Mouse (Mus musculus) CH12.LX (cell line): ENCODE results near the gene Gm1043. TPM values are rescaled to one million over a fixed set of nuclear protein-coding genes. Genes with fewer than 3 reads are reported as not detected.

Experiments used
- DNase-seq: peaks from one replicate; pipeline ENCODE4 v3.0.0-alpha.2; 2013; ENCODE audit errors: extremely low read depth
- H3K27ac ChIP-seq: 2 replicates; pipeline ENCODE4 v1.5.1; 2012; ENCODE audit warnings: low read depth, mild to moderate bottlenecking, control low read depth, moderate library complexity; ENCODE audit not compliant: insufficient read depth
- H3K27me3 ChIP-seq: replicated peaks from 2 replicates; pipeline ENCODE3; 2012; ENCODE audit warnings: inconsistent platforms
- H3K36me3 ChIP-seq, 2 experiments: replicated peaks in 1 of 2; 2 replicates each; pipeline versions ENCODE3 to v1.6.1; 2012; ENCODE audit warnings: inconsistent platforms in 1 of 2, low read length in 1 of 2, mild to moderate bottlenecking in 1 of 2, mixed read lengths in 1 of 2, moderate library complexity in 1 of 2; ENCODE audit not compliant: control insufficient read depth in 1 of 2, insufficient read depth in 1 of 2
- H3K4me1 ChIP-seq, 2 experiments: 2 replicates each; pipeline ENCODE4 v1.6.1; 2012; ENCODE audit warnings: inconsistent platforms in 1 of 2, moderate library complexity in 1 of 2; ENCODE audit not compliant: insufficient read depth in 2 of 2, control insufficient read depth in 1 of 2
- H3K4me2 ChIP-seq: 2 replicates; pipeline ENCODE4 v1.6.1; 2012; ENCODE audit warnings: low read depth, mild to moderate bottlenecking, control low read depth; ENCODE audit not compliant: poor library complexity, insufficient read depth, severe bottlenecking
- H3K4me3 ChIP-seq, 3 experiments: fragments of 150-350 bp in 1 of 3; sonication (generic) in 1 of 3; replicated peaks in 1 of 3; 2 replicates each; pipeline versions ENCODE3 to v1.5.1; 2011 to 2012; ENCODE audit warnings: low read depth in 2 of 3, low read length in 2 of 3, mild to moderate bottlenecking in 2 of 3, moderate library complexity in 2 of 3, control low read depth in 1 of 3, improper control_type of control experiment in 1 of 3, inconsistent platforms in 1 of 3, mixed read lengths in 1 of 3; ENCODE audit not compliant: poor library complexity in 1 of 3
- H3K79me2 ChIP-seq: replicated peaks from 2 replicates; pipeline ENCODE4 v1.6.1; 2012; ENCODE audit warnings: mild to moderate bottlenecking, moderate library complexity; ENCODE audit not compliant: control insufficient read depth, poor library complexity, insufficient read depth, severe bottlenecking; ENCODE audit errors: extremely low read depth
- H3K9ac ChIP-seq: 2 replicates; pipeline ENCODE4 v1.6.1; 2012; ENCODE audit warnings: low read depth, mild to moderate bottlenecking, control low read depth, moderate library complexity; ENCODE audit not compliant: insufficient read depth
- H3K9me3 ChIP-seq: replicated peaks from 2 replicates; pipeline ENCODE3; 2012; ENCODE audit warnings: low read length, inconsistent platforms, mixed read lengths
- BHLHE40 ChIP-seq: IDR thresholded peaks from 2 replicates; pipeline ENCODE4 v1.6.1; 2011; ENCODE audit warnings: mild to moderate bottlenecking, low read depth, low read length, improper control_type of control experiment
- CHD2 ChIP-seq: IDR thresholded peaks from 2 replicates; pipeline ENCODE4 v1.6.1; 2011; ENCODE audit warnings: low read length, improper control_type of control experiment
- CTCF ChIP-seq, 2 experiments: IDR thresholded peaks in 1 of 2; conservative IDR thresholded peaks in 1 of 2; 2 replicates each; pipeline ENCODE4 v1.5.1; 2011 to 2012; ENCODE audit warnings: low read depth in 2 of 2, low read length in 2 of 2, improper control_type of control experiment in 1 of 2, inconsistent platforms in 1 of 2, mild to moderate bottlenecking in 1 of 2, moderate library complexity in 1 of 2
- E2F4 ChIP-seq: IDR thresholded peaks from 2 replicates; pipeline ENCODE4 v1.6.1; 2011; ENCODE audit warnings: low read depth, low read length, improper control_type of control experiment; ENCODE audit not compliant: insufficient replicate concordance
- ELF1 ChIP-seq: IDR thresholded peaks from 2 replicates; pipeline ENCODE4 v1.6.1; 2014; ENCODE audit warnings: low read depth, mild to moderate bottlenecking, inconsistent platforms, low read length, improper control_type of control experiment
- EP300 ChIP-seq: IDR thresholded peaks from 2 replicates; pipeline ENCODE4 v1.6.1; 2011; ENCODE audit warnings: low read length, improper control_type of control experiment
- ETS1 ChIP-seq: conservative IDR thresholded peaks from 2 replicates; pipeline ENCODE4 v1.6.1; 2012; ENCODE audit warnings: low read depth, mild to moderate bottlenecking, inconsistent platforms, low read length, improper control_type of control experiment, moderate library complexity
- GABPA ChIP-seq: IDR thresholded peaks from 2 replicates; pipeline ENCODE4 v1.6.1; 2012; ENCODE audit warnings: low read depth, low read length, improper control_type of control experiment, inconsistent platforms; ENCODE audit not compliant: insufficient replicate concordance
- IRF4 ChIP-seq: IDR thresholded peaks from 2 replicates; pipeline ENCODE4 v1.6.1; 2014; ENCODE audit warnings: low read depth, mild to moderate bottlenecking, inconsistent platforms, low read length, improper control_type of control experiment
- JUN ChIP-seq: IDR thresholded peaks from 2 replicates; pipeline ENCODE4 v1.6.1; 2011; ENCODE audit warnings: low read depth, mild to moderate bottlenecking, low read length, improper control_type of control experiment, moderate library complexity; ENCODE audit not compliant: insufficient read depth
- JUND ChIP-seq: conservative IDR thresholded peaks from 2 replicates; pipeline ENCODE4 v1.6.1; 2011; ENCODE audit warnings: low read depth, low read length, improper control_type of control experiment
- KAT2A ChIP-seq: IDR thresholded peaks from 2 replicates; pipeline ENCODE4 v1.6.1; 2012; ENCODE audit warnings: low read length, improper control_type of control experiment, inconsistent platforms; ENCODE audit not compliant: insufficient replicate concordance
- MAFK ChIP-seq: IDR thresholded peaks from 2 replicates; pipeline ENCODE4 v1.6.1; 2011; ENCODE audit warnings: low read length, improper control_type of control experiment; ENCODE audit not compliant: insufficient replicate concordance
- MAX ChIP-seq: IDR thresholded peaks from 2 replicates; pipeline ENCODE4 v1.6.1; 2011; ENCODE audit warnings: low read length, improper control_type of control experiment
- MAZ ChIP-seq: IDR thresholded peaks from 2 replicates; pipeline ENCODE4 v1.6.1; 2012; ENCODE audit warnings: low read depth, mild to moderate bottlenecking, inconsistent platforms, low read length, improper control_type of control experiment, moderate library complexity
- MXI1 ChIP-seq: IDR thresholded peaks from 2 replicates; pipeline ENCODE4 v1.6.1; 2011; ENCODE audit warnings: mild to moderate bottlenecking, low read depth, low read length, improper control_type of control experiment
- MYC ChIP-seq: IDR thresholded peaks from 2 replicates; pipeline ENCODE4 v1.6.1; 2011; ENCODE audit warnings: low read depth, mild to moderate bottlenecking, improper control_type of control experiment, low read length
- NELFE ChIP-seq: IDR thresholded peaks from 2 replicates; pipeline ENCODE4 v1.6.1; 2011; ENCODE audit warnings: low read depth, low read length, improper control_type of control experiment
- NRF1 ChIP-seq: IDR thresholded peaks from 2 replicates; pipeline ENCODE4 v1.6.1; 2014; ENCODE audit warnings: low read depth, mild to moderate bottlenecking, inconsistent platforms, low read length, improper control_type of control experiment, moderate library complexity
- PAX5 ChIP-seq: IDR thresholded peaks from 2 replicates; pipeline ENCODE4 v1.6.1; 2012; ENCODE audit warnings: low read length, inconsistent platforms, mixed read lengths
- TCF12 ChIP-seq: IDR thresholded peaks from 2 replicates; pipeline ENCODE4 v1.6.1; 2014; ENCODE audit warnings: low read depth, mild to moderate bottlenecking, inconsistent platforms, low read length, improper control_type of control experiment
- USF1 ChIP-seq: IDR thresholded peaks from 2 replicates; pipeline ENCODE4 v1.6.1; 2014; ENCODE audit warnings: low read depth, mild to moderate bottlenecking, inconsistent platforms, low read length, improper control_type of control experiment
- USF2 ChIP-seq: conservative IDR thresholded peaks from 2 replicates; pipeline ENCODE4 v1.6.1; 2011; ENCODE audit warnings: low read depth, low read length, improper control_type of control experiment
- ZKSCAN1 ChIP-seq: IDR thresholded peaks from 2 replicates; pipeline ENCODE4 v1.6.1; 2012; ENCODE audit warnings: low read depth, inconsistent platforms, low read length, improper control_type of control experiment, borderline replicate concordance
- ZMIZ1 ChIP-seq: IDR thresholded peaks from 2 replicates; pipeline ENCODE4 v1.6.1; 2012; ENCODE audit warnings: low read depth, mild to moderate bottlenecking, inconsistent platforms, low read length, improper control_type of control experiment
- dilution Hi-C: fragments of 300-500 bp; cut with MboI; formaldehyde crosslinking; loops from 2 replicates; pipeline ENCODE4 v1.14.3; 2020; ENCODE audit warnings: low sequenced_read_pairs; ENCODE audit not compliant: extremely low pct_unique_long_range_greater_than_20kb, extremely low pct_ligation_motif_present
- in situ Hi-C: fragments of 300-500 bp; cut with MboI; formaldehyde crosslinking; loops from 3 replicates; pipeline ENCODE4 v1.14.3; 2019; ENCODE audit warnings: low sequenced_read_pairs, low pct_ligation_motif_present, low pct_unique_long_range_greater_than_20kb, mixed read lengths
- polyA plus RNA-seq: library from polyadenylated mRNA; unstranded; fragments of >175 nt; gene quantifications from 2 replicates; pipeline ENCODE4 v1.2.1, GENCODE M21; 2012; ENCODE audit warnings: low read depth; ENCODE audit not compliant: insufficient read length
- total RNA-seq, 2 experiments: library from RNA; depleted of rRNA; stranded (reverse); fragments of 300-350 nt in 1 of 2; fragments of >200 nt in 1 of 2; gene quantifications; 2 replicates each; pipeline ENCODE4 v1.2.3; 2012 to 2014

Gm1043 gene
- total and polyA plus RNA-seq, 3 experiments = not detected

DNA sequence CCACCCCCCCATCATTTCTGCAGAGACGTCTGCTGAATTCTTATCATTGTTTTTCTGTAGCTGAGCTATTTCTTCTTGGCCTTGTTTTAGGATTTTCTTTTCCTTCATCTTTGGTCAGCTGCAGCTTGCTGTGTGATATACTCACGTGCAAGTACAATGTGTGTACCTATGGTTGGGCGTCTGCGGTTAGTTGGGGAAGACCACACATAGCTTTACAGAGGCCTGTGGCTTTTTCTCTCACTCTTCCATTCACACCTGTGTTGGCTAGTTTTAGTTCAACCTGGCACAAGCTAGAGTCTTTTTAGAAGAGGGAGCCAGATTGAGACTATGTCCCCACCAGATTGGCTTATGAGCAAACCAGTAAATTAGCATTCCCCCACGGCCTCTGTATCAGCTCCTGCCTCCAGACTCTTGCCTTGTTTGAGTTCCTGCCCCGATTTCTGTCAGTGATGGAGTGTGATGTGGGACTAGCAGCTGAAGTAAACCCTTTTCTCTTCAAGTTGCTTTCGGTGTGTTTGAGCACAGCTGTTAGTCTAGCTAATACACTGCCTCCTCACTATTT, 1.9 kb upstream of the Gm1043 start:
- H3K27me3 ChIP-seq = no peaks in the 10 kb centered on the region
- peaks cover 0 to 69% of the 10 kb centered on the region in 2 experiments; a peak in 3 of 4 replicates for H3K4me1 ChIP-seq
- no peak overlapping the region for H3K9ac ChIP-seq
- H3K27ac ChIP-seq = no peak overlapping the region
- dilution Hi-C loops (no loop called here), in situ Hi-C loops (no loop called here)
- H3K4me2 ChIP-seq = no peak overlapping the region; the same call in 1 of the 2 replicates
- no peaks in the 10 kb centered on the region for H3K9me3 ChIP-seq
- H3K79me2 ChIP-seq = no peaks in the 10 kb centered on the region
- DNase-seq = peak; percentile 50
- no peak overlapping the region for H3K4me3 ChIP-seq
- no peaks in the 10 kb centered on the region for H3K36me3 ChIP-seq
- TF ChIP-seq MAFK (no peak), MAZ (no peak), PAX5 (no peak), ZMIZ1 (no peak), ETS1 (peak; percentile 62), JUND (no peak), MYC (no peak), GABPA (no peak), USF1 (no peak), TCF12 (peak; percentile 54; the same call in 1 of the 2 replicates), MXI1 (no peak), NELFE (no peak), EP300 (0 out of 2 replicates have a peak, but pooled peaks have one; percentile 11), ELF1 (no peak), MAX (no peak), E2F4 (no peak), CHD2 (no peak), IRF4 (no peak), JUN (no peak), USF2 (no peak), KAT2A (no peak), BHLHE40 (peak; percentile 95), NRF1 (no peak), CTCF (conservative IDR thresholded peaks at IDR 0.05 in 1 of 2, IDR thresholded peaks at IDR 0.05 in 1 of 2; ENCODE audit: low read depth in 2 of 2, low read length in 2 of 2) (no peak), ZKSCAN1 (no peak)
